Mouse (Mus musculus) lung, embryonic 14.5 days (tissue): Measurements from ENCODE around the gene D930048N14Rik. TPM values are rescaled to one million over a fixed set of nuclear protein-coding genes. Genes with fewer than 3 reads are reported as not detected.
A peak's percentile ranks its signal among the peaks of the same experiment; 100 is the strongest.
"Not testable (repeated sequence)": the region's sequence is repeated elsewhere in the genome, so short reads cannot be mapped to it uniquely, and the experiment has no call there.

Experiments
- ATAC-seq: fragments of 200-750 bp; cut with Nextera tagmentation; 2 replicates; pipeline ENCODE4 v1.8.0; 2017; ENCODE audit warnings: mild to moderate bottlenecking, moderate TSS enrichment, moderate library complexity; ENCODE audit not compliant: insufficient read depth
- DNase-seq: peaks from one replicate; pipeline ENCODE4 v3.0.0-alpha.2; 2015
- H3K27ac ChIP-seq: fragments of 300-500 bp; sonication (generic); 2 replicates; pipeline ENCODE4 v1.5.1; 2014; ENCODE audit warnings: low read depth, mild to moderate bottlenecking, moderate library complexity
- H3K27me3 ChIP-seq: fragments of 300-500 bp; sonication (generic); 2 replicates; pipeline ENCODE4 v1.6.1; 2014; ENCODE audit warnings: low read length, control low read depth; ENCODE audit not compliant: insufficient read depth
- H3K36me3 ChIP-seq: fragments of 300-500 bp; sonication (generic); 2 replicates; pipeline ENCODE4 v1.6.1; 2014; ENCODE audit warnings: control low read depth; ENCODE audit not compliant: insufficient read depth
- H3K4me1 ChIP-seq: fragments of 300-500 bp; sonication (generic); 2 replicates; pipeline ENCODE4 v1.6.1; 2014; ENCODE audit warnings: antibody characterized with exemption, control low read depth; ENCODE audit not compliant: insufficient read depth
- H3K4me2 ChIP-seq: fragments of 300-500 bp; sonication (generic); 2 replicates; pipeline ENCODE4 v1.6.1; 2014; ENCODE audit warnings: mild to moderate bottlenecking
- H3K4me3 ChIP-seq: fragments of 300-500 bp; sonication (generic); 2 replicates; pipeline ENCODE4 v1.5.1; 2014; ENCODE audit warnings: low read depth, low read length
- H3K9ac ChIP-seq: fragments of 300-500 bp; sonication (generic); 2 replicates; pipeline ENCODE4 v1.6.1; 2014
- H3K9me3 ChIP-seq: fragments of 300-500 bp; sonication (generic); 2 replicates; pipeline ENCODE4 v1.6.1; 2016; ENCODE audit warnings: low read depth, low read length, control low read depth
- CTCF ChIP-seq: IDR thresholded peaks from 2 replicates; pipeline ENCODE4 v1.5.1; 2016; ENCODE audit warnings: antibody characterized with exemption, low read depth
- WGBS: fragments of 180-500 bp; shearing (Covaris S2); extraction: QIAGEN DNeasy Blood & Tissue Kit; methylation state at CpG from one replicate; pipeline ENCODE4 v1.1.7; 2014; 5-methylcytosine and 5-hydroxymethylcytosine counted together
- polyA plus RNA-seq: library from polyadenylated mRNA; unstranded; fragments of >200 nt; fragmentation: Nextera tagmentation; extraction: Ambion mirVana; gene quantifications from 2 replicates; pipeline ENCODE4 v1.2.1, GENCODE M21; 2014

Gene D930048N14Rik
- polyA plus RNA-seq, 1 experiment from 2014 or later, result 3.4 TPM

DNA sequence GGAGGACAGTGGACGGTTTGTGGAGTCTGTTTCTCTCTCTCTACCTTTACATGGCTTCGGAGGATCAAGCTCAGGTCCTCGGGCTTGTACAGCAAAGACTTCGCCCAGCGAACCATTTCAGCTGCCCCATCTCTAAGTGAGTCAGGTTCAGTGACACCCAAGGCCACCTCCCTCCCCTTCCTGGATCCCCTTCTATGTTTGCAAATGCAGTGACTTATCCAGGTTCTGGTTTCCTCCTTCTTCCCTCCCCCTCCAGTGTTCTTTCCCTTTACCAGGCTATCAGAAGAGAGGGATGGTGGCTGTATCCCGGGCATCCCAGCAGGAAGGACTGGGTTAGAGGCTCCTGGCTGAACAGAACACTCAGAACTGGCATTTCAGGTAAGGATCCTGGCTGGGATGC, 3.0 kb downstream of the D930048N14Rik start:
- WGBS, result 74% methylated on average over 6 of the region's 6 CpGs
- Histone ChIP-seq H3K4me1 (peaks cover 5% of the 10 kb centered on the region; the same call in 1 of the 2 replicates), H3K9ac (no peak overlapping the region), H3K27me3 (no peaks in the 10 kb centered on the region), H3K4me3 (no peak overlapping the region), H3K4me2 (no peak overlapping the region), H3K36me3 (no peaks in the 10 kb centered on the region), H3K27ac (no peak overlapping the region), H3K9me3 (no peaks in the 10 kb centered on the region)
- ATAC-seq (no peak), DNase-seq (no peak)
- TF ChIP-seq CTCF, result no peak

DNA sequence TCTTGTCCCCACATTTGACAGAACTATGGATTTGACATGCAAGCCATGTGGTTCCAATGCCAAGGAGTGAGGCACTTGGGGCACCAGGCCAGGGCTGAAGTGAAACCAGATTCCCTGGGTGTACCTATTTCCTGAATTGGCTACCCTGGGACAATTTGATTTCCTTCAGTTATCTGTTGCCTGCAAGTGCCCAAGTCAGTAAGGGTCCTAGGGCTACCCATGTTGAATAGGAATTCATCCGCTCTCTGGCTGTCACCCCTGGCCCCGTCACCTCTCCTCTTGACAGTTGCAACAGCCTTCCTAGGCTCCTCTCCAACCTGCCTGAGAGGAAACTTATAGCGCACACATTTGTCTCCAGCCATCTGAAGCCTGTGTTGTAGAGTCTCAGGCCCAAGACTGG, 4.1 kb downstream of the D930048N14Rik start:
- WGBS, result 85% methylated on average over 3 of the region's 3 CpGs
- H3K27ac ChIP-seq, result no peak overlapping the region
- no peak overlapping the region for H3K4me3 ChIP-seq
- H3K27me3 ChIP-seq, result no peaks in the 10 kb centered on the region
- no peak overlapping the region for H3K9ac ChIP-seq
- no peak for TF ChIP-seq CTCF
- no peak for ATAC-seq
- no peak for DNase-seq
- H3K4me2 ChIP-seq, result no peak overlapping the region
- no peaks in the 10 kb centered on the region for H3K36me3 ChIP-seq
- H3K4me1 ChIP-seq, result no peaks in the 10 kb centered on the region; the same call in 1 of the 2 replicates
- H3K9me3 ChIP-seq, result no peaks in the 10 kb centered on the region

DNA sequence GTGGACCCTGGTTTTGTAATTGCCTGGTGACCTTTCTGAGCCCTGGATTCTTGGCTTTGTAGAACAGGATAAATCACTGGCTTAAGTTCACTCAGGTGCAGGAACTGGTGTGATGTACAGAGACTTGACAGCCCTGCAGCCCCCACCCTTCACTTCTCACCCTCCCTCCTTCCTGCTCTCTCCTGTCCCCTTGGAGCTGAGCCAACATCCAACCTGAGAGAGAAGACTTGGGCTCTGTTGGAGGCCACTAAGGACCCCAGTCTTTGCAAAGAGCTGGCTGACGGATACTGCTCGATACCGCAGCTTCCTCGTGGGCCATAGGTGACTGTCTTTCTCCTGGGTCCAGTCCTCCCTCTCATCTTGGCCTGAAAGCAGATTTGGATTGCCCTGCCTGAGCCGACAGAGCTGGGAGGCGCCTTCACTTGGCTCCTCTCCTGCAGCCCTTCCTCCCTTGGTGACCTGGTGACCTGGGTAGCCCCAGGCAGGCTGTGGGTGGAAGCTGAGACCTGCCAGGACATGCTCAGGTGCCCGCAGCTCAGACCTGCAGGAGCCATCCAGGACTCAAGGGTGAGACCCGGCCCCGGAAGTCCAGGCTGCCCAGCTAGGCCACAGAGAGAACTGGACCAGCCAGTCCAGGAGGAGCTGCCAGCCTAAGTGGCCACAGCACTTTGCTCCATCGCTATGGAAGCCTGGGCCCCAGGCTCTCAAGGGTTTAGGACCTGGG, 6.2 kb downstream of the D930048N14Rik start:
- 69% methylated on average over 10 of the region's 10 CpGs for WGBS
- Histone ChIP-seq H3K9me3 (no peaks in the 10 kb centered on the region), H3K4me2 (no peak overlapping the region)

DNA sequence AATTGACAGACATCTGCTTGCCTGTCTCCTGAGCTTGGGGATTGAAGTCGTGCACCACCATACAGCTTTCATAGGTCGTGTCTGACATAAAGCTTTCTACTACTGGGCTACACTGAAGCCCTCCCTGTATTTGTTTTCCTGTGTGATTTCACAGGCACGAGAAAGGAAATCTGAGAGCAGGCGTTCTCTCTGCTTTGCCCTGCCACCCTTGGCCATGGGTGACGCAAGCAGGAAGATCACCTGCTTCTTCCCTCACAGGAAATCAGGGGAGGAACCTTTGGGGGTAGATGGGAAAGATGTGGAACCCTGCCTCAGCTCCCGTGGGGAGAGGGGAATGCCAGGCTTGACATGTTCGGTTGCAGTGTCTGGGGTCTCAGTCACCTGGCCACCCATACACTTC, 7.5 kb downstream of the D930048N14Rik start:
- no peak for TF ChIP-seq CTCF
- Histone ChIP-seq H3K4me2 (no peak overlapping the region), H3K27ac (no peak overlapping the region), H3K4me1 (no peaks in the 10 kb centered on the region; the same call in 1 of the 2 replicates), H3K36me3 (no peaks in the 10 kb centered on the region), H3K27me3 (no peaks in the 10 kb centered on the region), H3K9me3 (no peaks in the 10 kb centered on the region), H3K9ac (no peak overlapping the region), H3K4me3 (no peak overlapping the region)
- no peak for DNase-seq
- 51% methylated on average over 7 of the region's 7 CpGs for WGBS
- no peak for ATAC-seq

More for the DNA sequence above, 6.2 kb downstream of the D930048N14Rik start:
- Histone ChIP-seq H3K4me3 (no peak overlapping the region), H3K4me1 (no peaks in the 10 kb centered on the region; the same call in 1 of the 2 replicates), H3K27me3 (no peaks in the 10 kb centered on the region), H3K36me3 (no peaks in the 10 kb centered on the region), H3K27ac (no peak overlapping the region), H3K9ac (no peak overlapping the region)
- TF ChIP-seq CTCF, result no peak
- ATAC-seq (no peak), DNase-seq (no peak)

DNA sequence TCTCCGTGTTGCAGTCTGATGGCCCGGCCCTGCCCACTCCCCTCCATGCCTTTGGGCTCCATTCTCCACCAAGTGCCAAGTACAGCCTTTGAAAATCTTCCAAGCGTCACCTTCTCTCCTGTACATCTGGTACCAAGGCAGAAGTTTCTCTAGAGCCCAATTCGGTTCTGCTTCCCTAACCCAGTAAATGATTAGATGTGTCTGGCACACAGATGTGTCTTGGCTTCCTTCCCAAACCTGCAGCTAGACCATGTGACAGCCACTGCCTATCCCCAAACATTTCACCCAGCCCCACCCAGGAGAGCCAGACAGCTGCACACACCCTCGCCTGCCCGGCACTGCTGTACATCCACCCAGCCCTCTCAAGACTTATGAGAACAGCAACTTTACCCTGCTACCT, 8.0 kb downstream of the D930048N14Rik start:
- peak; percentile 43 for DNase-seq
- H3K27ac ChIP-seq, result no peak overlapping the region
- no peak for TF ChIP-seq CTCF
- no peaks in the 10 kb centered on the region for H3K36me3 ChIP-seq
- H3K9me3 ChIP-seq, result no peaks in the 10 kb centered on the region
- no peak overlapping the region for H3K4me3 ChIP-seq
- no peaks in the 10 kb centered on the region; the same call in 1 of the 2 replicates for H3K4me1 ChIP-seq
- H3K27me3 ChIP-seq, result no peaks in the 10 kb centered on the region
- ATAC-seq, result 0 out of 2 replicates have a peak, but pooled peaks have one; percentile 24
- no peak overlapping the region for H3K4me2 ChIP-seq
- no peak overlapping the region for H3K9ac ChIP-seq
- WGBS, result 43% methylated on average over 6 of the region's 6 CpGs

DNA sequence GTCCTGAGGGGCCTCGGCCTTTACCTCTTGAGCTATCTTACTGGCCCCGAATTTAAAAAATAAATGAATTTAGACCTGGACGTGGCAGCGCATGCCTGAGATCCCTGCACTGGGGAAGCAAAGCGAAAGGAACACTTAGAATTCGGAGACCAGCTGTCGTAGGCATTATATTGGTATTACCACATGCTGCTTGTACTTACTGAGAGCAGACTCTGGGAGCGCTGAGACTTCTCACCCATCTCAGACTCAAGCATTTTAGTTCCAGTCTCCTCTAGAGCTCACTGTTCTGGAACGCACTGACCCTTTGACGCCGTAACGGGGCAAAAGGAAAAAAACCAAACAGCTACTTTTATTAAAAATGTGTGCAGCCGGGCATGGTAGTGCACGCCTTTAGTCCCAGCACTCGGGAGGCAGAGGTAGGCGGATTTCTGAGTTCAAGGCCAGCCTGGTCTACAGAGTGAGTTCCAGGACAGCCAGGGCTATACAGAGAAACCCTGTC, 11.2 kb downstream of the D930048N14Rik start:
- Histone ChIP-seq H3K9ac (no peak overlapping the region), H3K36me3 (no peaks in the 10 kb centered on the region), H3K27me3 (no peaks in the 10 kb centered on the region), H3K9me3 (no peaks in the 10 kb centered on the region), H3K27ac (no peak overlapping the region), H3K4me2 (no peak overlapping the region), H3K4me1 (no peaks in the 10 kb centered on the region; the same call in 1 of the 2 replicates), H3K4me3 (no peak overlapping the region)
- DNase-seq (no peak), ATAC-seq (no peak)
- WGBS, result 83% methylated on average over 16 of the region's 16 CpGs
- no peak for TF ChIP-seq CTCF

DNA sequence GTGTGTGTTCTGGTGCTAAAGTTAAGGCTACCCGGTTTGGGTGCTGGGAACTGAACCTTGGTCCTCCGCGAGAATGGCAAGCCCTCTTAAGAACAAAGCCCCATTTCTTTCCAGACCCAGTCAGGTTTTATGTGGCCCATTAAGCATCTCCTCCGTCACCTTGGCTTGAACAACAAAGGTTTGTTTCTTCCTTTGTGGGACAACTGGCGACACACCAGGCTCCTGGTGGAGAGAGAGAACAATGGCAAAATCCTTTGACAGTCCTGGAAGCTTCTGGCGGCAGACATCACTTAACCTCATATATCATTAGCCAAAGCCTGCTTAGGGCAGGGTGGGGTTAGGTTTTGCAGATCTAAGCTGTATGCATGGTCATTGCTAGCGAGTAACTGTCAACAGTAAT, 11.9 kb downstream of the D930048N14Rik start:
- Histone ChIP-seq H3K9me3 (no peaks in the 10 kb centered on the region), H3K36me3 (no peaks in the 10 kb centered on the region), H3K27me3 (no peaks in the 10 kb centered on the region), H3K4me2 (no peak overlapping the region), H3K27ac (no peak overlapping the region), H3K4me1 (no peaks in the 10 kb centered on the region; the same call in 1 of the 2 replicates), H3K4me3 (no peak overlapping the region), H3K9ac (no peak overlapping the region)
- TF ChIP-seq CTCF, result no peak
- no peak for ATAC-seq
- DNase-seq, result no peak
- WGBS, result 71% methylated on average over 7 of the region's 7 CpGs

DNA sequence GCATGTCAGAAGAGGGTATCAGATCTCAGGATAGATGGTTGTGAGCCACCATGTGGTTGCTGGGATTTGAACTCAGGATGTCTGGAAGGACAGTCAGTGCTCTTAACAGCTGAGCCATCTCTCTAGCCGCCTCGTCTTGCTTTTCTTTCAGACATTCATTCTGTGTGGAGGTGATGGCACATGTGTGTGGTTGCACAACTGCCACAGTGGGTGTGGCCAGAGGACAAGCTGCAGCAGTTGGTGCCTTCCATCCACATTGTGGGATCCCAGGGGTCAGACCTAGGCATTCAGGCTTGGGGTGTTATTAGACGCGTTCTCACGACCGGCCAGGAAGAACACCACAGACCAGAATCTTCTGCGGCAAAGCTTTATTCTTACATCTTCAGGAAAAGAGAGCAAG, 14.0 kb downstream of the D930048N14Rik start:
- DNase-seq, result peak; percentile 49
- H3K27ac ChIP-seq, H3K36me3 ChIP-seq, ATAC-seq, H3K9me3 ChIP-seq, H3K4me1 ChIP-seq, H3K4me3 ChIP-seq, H3K4me2 ChIP-seq, H3K27me3 ChIP-seq, H3K9ac ChIP-seq: not testable (repeated sequence)
- 67% methylated on average over 7 of the region's 7 CpGs for WGBS
